Mouse (Mus musculus): ENCODE measurements around the gene Rfpl4b. TPM values are rescaled to one million over a fixed set of nuclear protein-coding genes. Genes with fewer than 3 reads are reported as not detected.

The Rfpl4b gene
- not detected for total RNA-seq (2023)

DNA sequence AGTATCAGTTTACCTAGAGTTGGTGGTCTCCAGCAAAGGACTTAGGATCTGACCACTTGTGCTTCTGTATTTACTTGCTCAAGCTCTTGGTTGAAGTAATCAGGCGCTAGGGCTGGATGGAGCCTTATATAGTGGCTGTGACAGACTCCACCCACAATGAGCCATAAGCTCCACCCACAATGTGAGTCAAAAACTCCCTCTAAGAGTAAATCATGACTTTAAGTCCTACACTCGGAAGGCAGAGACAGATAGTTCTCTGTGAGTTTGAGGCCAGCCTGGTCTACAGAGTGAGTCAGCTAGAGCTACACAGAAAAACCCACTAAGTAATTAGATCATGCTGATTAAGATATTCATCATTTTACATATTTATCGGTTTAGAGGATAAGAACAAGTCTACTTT lies at the start of gene Rfpl4b:
Rfpl4b (minus strand) TSS at position 101 of the 400 bp plus-strand sequence.

Other genes starting within 250 kb of the Rfpl4b start
- gene Lama4, start 143.7 kb upstream of the Rfpl4b start, total RNA-seq (2023): 0.12 TPM